Mouse (Mus musculus) kidney, postnatal 10 days (tissue): ENCODE measurements at regions not wholly inside any gene's neighbourhood (a gene's known extent, or its start where the extent isn't known, plus 50 kb on each side); places are given as distances from the start of the nearest gene placed in this dataset.

ENCODE experiments used
- DNase-seq: peaks from one replicate; pipeline ENCODE4 v3.0.0; 2021; ENCODE audit warnings: mixed read lengths

GRCm38 (mm10) chr11:34153749-34154525 lies 54.0 kb downstream of the Foxi1 start:
- peak; percentile 47 for DNase-seq

GRCm38 (mm10) chr11:34149370-34149976 lies 51.1 kb upstream of the 4930469K13Rik start:
- DNase-seq = peak; percentile 91
